Mouse (Mus musculus) forebrain, embryonic 14.5 days (tissue): ENCODE results near the gene Sv2b. TPM values are rescaled to one million over a fixed set of nuclear protein-coding genes. Genes with fewer than 3 reads are reported as not detected.
A peak's percentile ranks its signal among the peaks of the same experiment; 100 is the strongest.
"Not testable (repeated sequence)": the region's sequence is repeated elsewhere in the genome, so short reads cannot be mapped to it uniquely, and the experiment has no call there.

Experiments
- ATAC-seq: fragments of 200-750 bp; cut with Nextera tagmentation; 2 replicates; pipeline ENCODE4 v1.8.0; 2017; ENCODE audit warnings: mild to moderate bottlenecking, moderate library complexity
- DNase-seq: peaks from one replicate; pipeline ENCODE4 v3.0.0-alpha.2; 2015; ENCODE audit warnings: low spot score
- H3K27ac ChIP-seq: fragments of 300-500 bp; sonication (generic); 2 replicates; pipeline ENCODE4 v1.5.1; 2014; ENCODE audit warnings: low read depth, mild to moderate bottlenecking, control low read depth, low read length, moderate library complexity
- H3K27me3 ChIP-seq: fragments of 300-500 bp; sonication (generic); replicated peaks from 2 replicates; pipeline ENCODE4 v1.6.1; 2014; ENCODE audit warnings: low read length, control low read depth, mixed read lengths; ENCODE audit not compliant: control insufficient read depth, insufficient read depth
- H3K36me3 ChIP-seq: fragments of 300-500 bp; sonication (generic); 2 replicates; pipeline ENCODE4 v1.6.1; 2014; ENCODE audit warnings: low read length, control low read depth; ENCODE audit not compliant: control insufficient read depth, insufficient read depth
- H3K4me1 ChIP-seq: fragments of 300-500 bp; sonication (generic); 2 replicates; pipeline ENCODE4 v1.6.1; 2014; ENCODE audit warnings: antibody characterized with exemption, low read length, control low read depth; ENCODE audit not compliant: control insufficient read depth, insufficient read depth
- H3K4me2 ChIP-seq: fragments of 300-500 bp; sonication (generic); 2 replicates; pipeline ENCODE4 v1.6.1; 2014; ENCODE audit warnings: mild to moderate bottlenecking, control low read depth, low read length
- H3K4me3 ChIP-seq: fragments of 300-500 bp; sonication (generic); 2 replicates; pipeline ENCODE4 v1.5.1; 2014; ENCODE audit warnings: low read depth, low read length, control low read depth
- H3K9ac ChIP-seq: fragments of 300-500 bp; sonication (generic); 2 replicates; pipeline ENCODE4 v1.6.1; 2014; ENCODE audit warnings: mild to moderate bottlenecking, low read length, control low read depth, moderate library complexity
- H3K9me3 ChIP-seq: fragments of 300-500 bp; sonication (generic); replicated peaks from 2 replicates; pipeline ENCODE4 v1.6.1; 2016; ENCODE audit warnings: low read length, control low read depth, mixed read lengths; ENCODE audit not compliant: control insufficient read depth
- WGBS: fragments of 180-500 bp; shearing (Covaris S2); extraction: QIAGEN DNeasy Blood & Tissue Kit; methylation state at CpG from one replicate; pipeline ENCODE4 v1.1.7; 2014; 5-methylcytosine and 5-hydroxymethylcytosine counted together
- polyA plus RNA-seq: library from polyadenylated mRNA; unstranded; fragments of >200 nt; fragmentation: Nextera tagmentation; extraction: Ambion mirVana; gene quantifications from 2 replicates; pipeline ENCODE4 v1.2.1, GENCODE M21; 2014

Gene Sv2b
- polyA plus RNA-seq, 1 experiment from 2014 or later, result 8.4 TPM

DNA sequence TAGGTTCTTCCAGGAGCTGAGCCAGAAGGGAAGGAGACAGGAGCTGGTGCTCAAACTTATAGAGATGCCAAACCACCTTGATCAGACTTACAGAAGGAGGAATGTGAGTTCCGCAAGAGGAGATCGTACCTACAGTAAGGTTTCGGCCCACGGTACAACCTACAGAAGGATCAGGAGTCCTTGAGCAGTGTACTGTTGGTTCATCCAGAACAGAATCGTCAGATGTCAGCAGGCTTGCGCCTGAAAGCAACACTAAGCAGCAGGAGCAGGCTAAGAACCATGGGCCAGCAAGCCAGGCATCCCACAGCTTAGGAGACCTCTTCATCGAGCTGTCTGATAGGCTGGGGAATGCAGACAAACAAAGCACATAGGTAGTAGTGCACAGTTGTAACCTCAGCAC is 92.9 kb downstream of the Sv2b start:
- Histone ChIP-seq H3K4me2 (no peak overlapping the region), H3K9ac (no peak overlapping the region), H3K9me3 (0 out of 2 replicates have a peak, but pooled peaks cover 6% of the 10 kb centered on the region), H3K4me3 (no peak overlapping the region), H3K36me3 (no peaks in the 10 kb centered on the region), H3K4me1 (no peaks in the 10 kb centered on the region), H3K27me3 (no peaks in the 10 kb centered on the region), H3K27ac (no peak overlapping the region)
- 89% methylated on average over 7 of the region's 7 CpGs for WGBS
- no peak for ATAC-seq
- DNase-seq, result no peak

DNA sequence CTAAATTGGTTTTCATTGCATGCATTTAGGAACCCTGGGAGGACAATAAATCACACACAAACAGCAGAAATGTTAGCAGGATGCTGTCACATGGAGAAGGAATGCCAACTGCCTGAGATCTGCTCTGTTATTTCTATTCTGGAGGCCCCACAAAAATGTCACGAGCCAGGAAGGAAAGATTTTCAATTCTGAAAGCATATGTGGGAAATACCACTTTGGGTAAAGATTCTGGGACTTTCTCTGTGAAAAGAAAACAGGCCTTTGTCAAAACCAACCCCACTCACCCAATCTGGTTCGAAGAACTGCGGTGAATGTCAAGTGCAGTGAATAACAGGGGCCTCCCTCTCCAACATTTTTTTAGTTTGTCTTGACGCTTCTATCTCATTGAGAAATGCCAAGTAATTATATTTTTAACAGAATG is 99.8 kb downstream of the Sv2b start:
- Histone ChIP-seq H3K4me2 (no peak overlapping the region), H3K4me3 (no peak overlapping the region), H3K27ac (0 out of 2 replicates have a peak overlapping the region, but pooled peaks have one; percentile 36), H3K36me3 (no peaks in the 10 kb centered on the region), H3K9ac (no peak overlapping the region), H3K4me1 (no peaks in the 10 kb centered on the region), H3K9me3 (no peaks in the 10 kb centered on the region), H3K27me3 (no peaks in the 10 kb centered on the region)
- peak; percentile 55 for DNase-seq
- ATAC-seq, result peak; percentile 37; the same call in 1 of the 2 replicates
- 20% methylated on average over 4 of the region's 4 CpGs for WGBS

DNA sequence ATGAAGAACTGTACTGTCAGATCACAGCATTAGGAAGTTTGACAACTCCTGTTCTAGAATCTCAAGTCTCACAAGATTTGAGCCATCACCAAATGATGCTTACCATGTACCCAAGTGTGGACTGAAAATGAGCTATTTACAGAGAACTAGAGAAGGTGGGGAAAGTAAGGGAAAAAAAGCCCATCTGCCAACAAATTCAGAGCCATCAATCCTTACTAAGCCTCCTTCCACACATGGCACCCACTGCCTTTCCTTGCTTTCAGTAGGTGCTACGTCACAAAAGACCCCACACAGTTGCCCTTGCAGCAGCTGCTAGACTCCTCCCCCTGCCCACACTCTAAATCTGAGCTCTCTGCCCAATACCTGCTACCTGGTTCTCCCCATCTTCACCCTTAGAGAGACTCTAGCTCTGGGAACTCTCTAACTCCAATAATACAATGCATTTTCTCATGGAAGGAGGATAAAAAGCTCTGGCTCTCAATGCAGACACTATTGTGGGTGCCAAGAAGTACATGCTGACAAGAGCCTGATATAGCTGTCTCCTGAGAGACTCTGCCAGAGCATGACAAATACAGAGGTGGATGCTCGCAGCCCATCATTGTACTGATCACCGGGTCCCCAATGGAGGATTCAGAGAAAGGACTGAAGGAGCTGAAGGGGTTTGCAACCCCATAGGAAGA is 101.0 kb downstream of the Sv2b start:
- DNase-seq, result no peak
- 68% methylated on average over 3 of the region's 3 CpGs for WGBS
- no peaks in the 10 kb centered on the region for H3K27me3 ChIP-seq
- ATAC-seq, result no peak
- H3K4me3 ChIP-seq, result no peak overlapping the region
- H3K9me3 ChIP-seq, result no peaks in the 10 kb centered on the region
- H3K4me1 ChIP-seq, result no peaks in the 10 kb centered on the region
- no peaks in the 10 kb centered on the region for H3K36me3 ChIP-seq
- no peak overlapping the region for H3K9ac ChIP-seq
- no peak overlapping the region for H3K27ac ChIP-seq
- H3K4me2 ChIP-seq, result no peak overlapping the region

DNA sequence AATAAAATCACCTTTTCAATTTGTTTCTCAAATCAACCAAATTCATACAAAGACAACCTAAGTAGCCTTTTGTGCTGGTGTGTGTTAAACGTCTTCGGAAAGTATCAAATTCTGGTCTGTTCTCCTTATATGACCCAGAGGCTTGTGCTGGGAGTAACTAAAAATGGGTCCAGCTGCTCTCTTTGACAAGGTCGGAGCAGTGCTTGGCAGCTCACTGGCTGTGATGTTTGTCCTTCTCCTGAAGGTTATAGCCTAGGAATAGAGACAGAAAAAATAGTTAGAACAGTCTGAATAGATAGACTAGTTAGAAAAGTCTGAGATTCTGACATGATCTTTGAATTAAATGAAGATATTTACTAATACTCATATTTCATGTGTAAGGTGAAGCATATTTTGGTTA is 102.4 kb downstream of the Sv2b start:
- H3K4me3 ChIP-seq, result no peak overlapping the region
- no peak overlapping the region for H3K4me2 ChIP-seq
- H3K27me3 ChIP-seq, result no peaks in the 10 kb centered on the region
- WGBS, result 92% methylated on average over 3 of the region's 3 CpGs
- H3K36me3 ChIP-seq, result no peaks in the 10 kb centered on the region
- DNase-seq (no peak), ATAC-seq (no peak)
- no peaks in the 10 kb centered on the region for H3K9me3 ChIP-seq
- H3K9ac ChIP-seq, result no peak overlapping the region
- H3K4me1 ChIP-seq, result no peaks in the 10 kb centered on the region
- no peak overlapping the region for H3K27ac ChIP-seq

DNA sequence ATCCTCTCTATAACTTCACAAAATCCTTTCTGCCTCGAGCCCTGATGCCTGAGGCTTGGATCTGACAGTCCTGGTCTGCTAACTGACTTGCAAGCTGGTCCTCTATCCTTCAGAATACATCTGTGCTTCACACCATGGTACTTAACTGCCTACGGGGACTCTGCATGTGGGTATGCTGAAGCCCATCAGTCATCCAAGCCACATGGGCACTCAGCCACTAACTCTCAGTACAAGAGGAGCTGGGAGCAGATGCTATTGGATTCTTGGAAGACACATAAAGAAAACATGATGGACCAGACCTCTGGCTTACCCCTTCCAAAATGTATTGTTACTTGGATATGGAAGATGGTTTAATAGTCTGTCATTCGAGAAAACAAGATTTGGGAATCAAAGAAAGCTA is 103.7 kb downstream of the Sv2b start:
- DNase-seq (no peak), ATAC-seq (no peak)
- H3K27me3 ChIP-seq, result no peaks in the 10 kb centered on the region
- H3K9me3 ChIP-seq, result no peaks in the 10 kb centered on the region
- H3K9ac ChIP-seq, result no peak overlapping the region
- H3K4me2 ChIP-seq, result no peak overlapping the region
- H3K4me1 ChIP-seq, result no peaks in the 10 kb centered on the region
- no peak overlapping the region for H3K27ac ChIP-seq
- no peaks in the 10 kb centered on the region for H3K36me3 ChIP-seq
- H3K4me3 ChIP-seq, result no peak overlapping the region
- 72% methylated on average over 3 of the region's 3 CpGs for WGBS

DNA sequence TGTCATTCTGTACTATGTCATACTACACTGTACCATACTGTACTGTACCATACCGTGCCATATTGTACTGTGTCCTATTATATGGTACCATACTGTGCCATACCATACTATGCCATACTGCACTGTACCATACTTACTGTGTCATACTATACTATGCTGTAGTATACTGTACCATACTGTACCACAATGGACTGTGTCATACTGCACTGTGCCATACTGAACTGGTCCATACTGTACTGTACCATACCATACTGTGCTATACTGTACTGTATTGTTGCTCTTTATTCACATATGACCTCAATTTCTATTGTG is 114.2 kb downstream of the Sv2b start:
- not testable (repeated sequence) for H3K9ac ChIP-seq, H3K4me1 ChIP-seq, H3K36me3 ChIP-seq, H3K27me3 ChIP-seq, DNase-seq, ATAC-seq, H3K9me3 ChIP-seq, H3K4me3 ChIP-seq, H3K27ac ChIP-seq, H3K4me2 ChIP-seq
- 94% methylated on average over 1 of the region's 1 CpGs for WGBS

DNA sequence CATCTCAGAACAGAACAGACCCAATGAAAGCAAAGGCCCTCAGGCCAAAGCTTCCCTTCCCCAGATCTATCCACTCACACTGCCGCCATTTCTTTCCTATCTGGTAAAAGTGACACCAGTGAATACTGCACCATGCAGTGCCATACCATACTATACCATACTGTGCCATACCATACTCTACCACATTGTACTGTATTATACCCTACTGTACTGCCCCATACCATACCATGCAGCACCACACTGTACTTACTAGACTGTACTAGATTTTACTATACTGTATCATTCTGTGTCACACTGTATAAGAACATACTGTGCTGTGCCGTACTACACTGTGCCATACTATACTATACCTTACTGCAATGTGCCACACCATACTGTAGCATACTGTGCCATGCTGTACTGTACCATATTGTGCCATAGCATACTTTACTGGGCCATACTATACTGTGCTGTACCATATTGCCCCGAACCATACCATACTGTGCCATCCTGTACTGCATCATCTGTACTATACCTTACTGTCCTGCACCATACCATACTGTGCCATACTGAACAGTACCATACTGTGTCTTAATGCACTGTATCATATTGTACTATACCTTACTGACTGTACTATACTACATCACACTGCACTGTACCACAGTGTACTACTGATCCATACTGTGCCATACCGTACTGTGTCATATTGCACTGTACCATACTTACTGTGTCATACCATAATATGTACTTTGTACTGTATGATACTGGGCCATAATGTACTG is 114.7 kb downstream of the Sv2b start:
- WGBS, result 93% methylated on average over 4 of the region's 4 CpGs
- H3K4me1 ChIP-seq, result no peaks in the 10 kb centered on the region
- no peak for DNase-seq

DNA sequence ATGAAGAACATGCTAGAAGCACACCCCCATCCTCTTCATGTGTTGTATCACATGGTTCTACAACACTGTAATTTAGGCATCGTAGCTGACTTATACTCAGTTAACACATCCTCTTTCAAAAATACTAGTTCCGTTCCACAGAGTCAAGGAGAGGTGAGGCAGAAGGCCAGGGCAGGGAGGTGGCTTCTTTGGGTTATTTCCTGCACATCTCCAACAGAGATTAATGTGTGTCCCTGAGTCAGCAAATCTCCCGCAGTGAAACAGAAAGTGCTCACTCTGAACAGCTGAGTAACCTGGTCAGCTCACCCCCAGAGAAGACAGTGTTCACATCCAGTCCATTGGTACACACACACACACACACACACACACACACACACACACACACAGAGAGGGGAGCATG is 118.9 kb downstream of the Sv2b start:
- no peaks in the 10 kb centered on the region for H3K9me3 ChIP-seq
- no peak overlapping the region for H3K27ac ChIP-seq
- no peak for ATAC-seq
- no peak overlapping the region for H3K4me3 ChIP-seq
- H3K4me1 ChIP-seq, result no peaks in the 10 kb centered on the region
- DNase-seq, result no peak
- no peak overlapping the region for H3K4me2 ChIP-seq
- H3K27me3 ChIP-seq, result no peaks in the 10 kb centered on the region
- no peak overlapping the region for H3K9ac ChIP-seq
- WGBS, result 92% methylated on average over 3 of the region's 3 CpGs
- no peaks in the 10 kb centered on the region for H3K36me3 ChIP-seq

More for the DNA sequence above, 114.7 kb downstream of the Sv2b start:
- H3K36me3 ChIP-seq, result no peaks in the 10 kb centered on the region
- H3K9ac ChIP-seq, result no peak overlapping the region
- no peaks in the 10 kb centered on the region for H3K9me3 ChIP-seq
- ATAC-seq, result no peak
- H3K27ac ChIP-seq, result no peak overlapping the region
- H3K4me2 ChIP-seq, result no peak overlapping the region
- no peak overlapping the region for H3K4me3 ChIP-seq
- no peaks in the 10 kb centered on the region for H3K27me3 ChIP-seq

DNA sequence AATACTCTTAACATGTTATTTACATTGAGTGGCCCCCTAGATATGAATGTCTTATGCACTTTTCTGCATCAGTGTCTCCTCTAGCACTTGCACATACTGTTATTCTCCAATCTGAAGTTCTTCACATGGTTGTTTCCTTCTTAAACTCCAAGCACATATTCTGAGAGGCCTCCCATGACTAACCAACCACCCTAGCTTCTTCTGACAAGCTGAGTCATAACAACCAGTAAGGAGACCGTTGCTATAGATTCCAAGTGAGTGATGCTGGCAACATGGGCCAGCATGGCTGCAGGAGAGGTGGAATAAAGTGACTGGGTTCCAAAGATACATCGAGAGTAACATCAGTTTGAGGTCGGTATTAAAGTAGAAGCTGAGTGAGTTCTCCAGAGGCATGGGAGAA is 134.0 kb downstream of the Sv2b start:
- no peak overlapping the region for H3K4me3 ChIP-seq
- no peak for ATAC-seq
- H3K27ac ChIP-seq, result no peak overlapping the region
- no peak overlapping the region for H3K4me2 ChIP-seq
- H3K4me1 ChIP-seq, result no peaks in the 10 kb centered on the region
- no peaks in the 10 kb centered on the region for H3K36me3 ChIP-seq
- no peaks in the 10 kb centered on the region for H3K27me3 ChIP-seq
- H3K9me3 ChIP-seq, result no peaks in the 10 kb centered on the region
- no peak for DNase-seq
- 91% methylated on average over 3 of the region's 3 CpGs for WGBS
- H3K9ac ChIP-seq, result no peak overlapping the region
